Mouse (Mus musculus) heart, postnatal 0 days (tissue): ENCODE results near the gene Rnf44. TPM values are rescaled to one million over a fixed set of nuclear protein-coding genes. Genes with fewer than 3 reads are reported as not detected.

Experiments
- ATAC-seq: fragments of 200-750 bp; cut with Nextera tagmentation; 2 replicates; pipeline ENCODE4 v1.8.0; 2017; ENCODE audit warnings: low read depth, moderate number of reproducible peaks, moderate library complexity; ENCODE audit not compliant: insufficient read depth
- DNase-seq: peaks from one replicate; pipeline ENCODE4 v3.0.0-alpha.2; 2016; ENCODE audit warnings: low spot score
- H3K27ac ChIP-seq: fragments of 300-500 bp; sonication (generic); 2 replicates; pipeline ENCODE4 v1.5.1; 2014; ENCODE audit warnings: low read depth, mild to moderate bottlenecking
- H3K27me3 ChIP-seq: fragments of 300-500 bp; sonication (generic); 2 replicates; pipeline ENCODE4 v1.6.1; 2014; ENCODE audit warnings: low read length, mixed read lengths; ENCODE audit not compliant: control insufficient read depth, insufficient read depth
- H3K36me3 ChIP-seq: fragments of 300-500 bp; sonication (generic); replicated peaks from 2 replicates; pipeline ENCODE4 v1.6.1; 2014; ENCODE audit warnings: low read length, mixed read lengths; ENCODE audit not compliant: control insufficient read depth, insufficient read depth
- H3K4me1 ChIP-seq: fragments of 300-500 bp; sonication (generic); 2 replicates; pipeline ENCODE4 v1.6.1; 2014; ENCODE audit warnings: antibody characterized with exemption; ENCODE audit not compliant: control insufficient read depth, insufficient read depth
- H3K4me2 ChIP-seq: fragments of 300-500 bp; sonication (generic); 2 replicates; pipeline ENCODE4 v1.6.1; 2014; ENCODE audit warnings: low read depth, mild to moderate bottlenecking, low read length, moderate library complexity
- H3K4me3 ChIP-seq: fragments of 300-500 bp; sonication (generic); 2 replicates; pipeline ENCODE4 v1.5.1; 2014; ENCODE audit warnings: low read depth, low read length
- H3K9ac ChIP-seq: fragments of 300-500 bp; sonication (generic); replicated peaks from 2 replicates; pipeline ENCODE4 v1.6.1; 2014; ENCODE audit warnings: low read depth, low read length, mixed read lengths
- H3K9me3 ChIP-seq: fragments of 300-500 bp; sonication (generic); replicated peaks from 2 replicates; pipeline ENCODE4 v1.6.1; 2016; ENCODE audit warnings: low read length; ENCODE audit not compliant: control insufficient read depth
- CTCF ChIP-seq: IDR thresholded peaks from 2 replicates; pipeline ENCODE4 v1.5.1; 2016; ENCODE audit warnings: antibody characterized with exemption, control low read depth, low read depth
- EP300 ChIP-seq: IDR thresholded peaks from 2 replicates; pipeline ENCODE4 v1.6.1; 2016; ENCODE audit warnings: antibody characterized with exemption, low read depth
- WGBS: fragments of 180-500 bp; shearing (Covaris S2); extraction: QIAGEN DNeasy Blood & Tissue Kit; methylation state at CpG from one replicate; pipeline ENCODE4 v1.1.7; 2014; 5-methylcytosine and 5-hydroxymethylcytosine counted together
- polyA plus RNA-seq: library from polyadenylated mRNA; unstranded; fragments of >200 nt; fragmentation: Nextera tagmentation; extraction: Ambion mirVana; gene quantifications from 2 replicates; pipeline ENCODE4 v1.2.1, GENCODE M21; 2015
- total RNA-seq: library from RNA; depleted of rRNA; stranded (reverse); fragments of >200 nt; gene quantifications from 2 replicates; pipeline ENCODE4 v1.2.3, GENCODE M21; 2014; ENCODE audit warnings: low replicate concordance; rRNA removed

The Rnf44 gene
- total and polyA plus RNA-seq, 2 experiments from 2014 or later = 28.3 to 55.1 TPM

DNA sequence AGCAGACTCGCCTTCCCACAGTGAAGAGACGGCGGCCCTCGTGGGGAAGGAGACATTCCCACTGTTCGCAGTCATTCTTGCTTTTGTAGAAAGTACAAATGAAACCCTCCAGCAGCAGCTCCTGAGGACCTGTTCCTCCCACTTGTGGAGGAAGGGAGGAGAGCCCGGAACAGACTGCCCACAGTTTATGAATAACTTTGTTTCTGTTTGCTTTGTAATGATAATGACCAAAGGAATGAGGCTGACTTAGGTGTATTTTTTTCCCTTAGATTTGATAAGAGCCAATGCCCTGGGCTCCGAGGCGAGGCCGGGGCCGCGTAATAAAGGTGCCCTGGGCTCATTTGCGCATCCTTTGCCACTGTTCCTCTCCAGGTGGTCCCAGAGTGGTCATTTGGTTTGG is 32.3 kb downstream of the Rnf44 start:
- TF ChIP-seq EP300 (no peak), CTCF (no peak)
- Histone ChIP-seq H3K27me3 (no peaks in the 10 kb centered on the region), H3K9me3 (no peaks in the 10 kb centered on the region), H3K4me1 (no peaks in the 10 kb centered on the region), H3K27ac (no peak overlapping the region), H3K4me2 (no peak overlapping the region), H3K36me3 (peaks cover 74% of the 10 kb centered on the region), H3K4me3 (no peak overlapping the region), H3K9ac (no peak overlapping the region)
- DNase-seq = no peak
- 90% methylated on average over 12 of the region's 12 CpGs for WGBS
- no peak for ATAC-seq

DNA sequence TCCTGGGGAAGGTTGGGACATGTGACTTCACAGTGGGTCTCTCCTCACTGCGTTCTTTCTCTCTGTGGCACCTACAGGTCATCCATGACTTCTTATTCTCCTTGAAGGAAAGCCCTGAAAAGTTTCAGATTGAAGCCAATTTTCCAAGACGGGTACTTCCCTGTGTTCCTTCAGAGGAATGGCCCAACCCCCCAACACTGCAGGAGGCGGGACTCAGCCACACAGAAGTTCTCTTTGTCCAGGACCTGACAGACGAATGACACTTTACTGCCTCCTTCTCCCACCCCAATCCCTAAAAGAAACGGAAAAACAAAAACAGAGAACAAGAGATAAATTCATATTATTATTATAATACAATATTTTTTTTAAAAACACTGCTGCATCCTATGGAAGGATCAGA is 32.8 kb downstream of the Rnf44 start:
- H3K27me3 ChIP-seq = no peaks in the 10 kb centered on the region
- peaks cover 79% of the 10 kb centered on the region for H3K36me3 ChIP-seq
- H3K27ac ChIP-seq = no peak overlapping the region
- ATAC-seq (no peak), DNase-seq (no peak)
- WGBS = 77% methylated on average over 5 of the region's 5 CpGs
- no peaks in the 10 kb centered on the region for H3K4me1 ChIP-seq
- no peaks in the 10 kb centered on the region for H3K9me3 ChIP-seq
- no peak overlapping the region for H3K9ac ChIP-seq
- TF ChIP-seq EP300 (no peak), CTCF (no peak)
- no peak overlapping the region for H3K4me3 ChIP-seq
- no peak overlapping the region for H3K4me2 ChIP-seq

DNA sequence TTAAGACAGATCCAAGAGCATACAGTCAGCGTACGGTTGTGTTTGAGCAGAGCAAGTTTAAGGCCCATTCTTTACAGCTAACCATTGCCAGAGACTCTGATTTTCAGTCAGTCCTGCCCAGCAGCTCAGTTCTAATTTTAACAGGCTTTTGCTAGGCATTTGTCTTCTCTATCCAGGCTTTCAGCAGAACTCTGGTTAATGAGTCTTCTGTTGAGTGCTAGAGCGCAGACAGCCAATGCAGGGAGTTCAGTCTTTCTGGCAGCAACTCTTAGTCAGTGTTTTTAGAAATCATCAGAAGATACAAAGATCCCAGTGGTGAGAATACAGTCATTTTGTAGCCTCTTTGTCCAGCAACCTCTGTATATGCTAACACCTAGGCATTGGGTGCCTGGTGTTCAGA is 43.2 kb downstream of the Rnf44 start:
- Histone ChIP-seq H3K9me3 (no peaks in the 10 kb centered on the region), H3K27ac (no peak overlapping the region), H3K4me1 (no peaks in the 10 kb centered on the region), H3K36me3 (peaks cover 98% of the 10 kb centered on the region), H3K4me3 (no peak overlapping the region), H3K4me2 (no peak overlapping the region), H3K27me3 (no peaks in the 10 kb centered on the region), H3K9ac (no peak overlapping the region)
- WGBS = 90% methylated on average over 3 of the region's 3 CpGs
- TF ChIP-seq EP300 (no peak), CTCF (no peak)
- ATAC-seq (no peak), DNase-seq (no peak)

DNA sequence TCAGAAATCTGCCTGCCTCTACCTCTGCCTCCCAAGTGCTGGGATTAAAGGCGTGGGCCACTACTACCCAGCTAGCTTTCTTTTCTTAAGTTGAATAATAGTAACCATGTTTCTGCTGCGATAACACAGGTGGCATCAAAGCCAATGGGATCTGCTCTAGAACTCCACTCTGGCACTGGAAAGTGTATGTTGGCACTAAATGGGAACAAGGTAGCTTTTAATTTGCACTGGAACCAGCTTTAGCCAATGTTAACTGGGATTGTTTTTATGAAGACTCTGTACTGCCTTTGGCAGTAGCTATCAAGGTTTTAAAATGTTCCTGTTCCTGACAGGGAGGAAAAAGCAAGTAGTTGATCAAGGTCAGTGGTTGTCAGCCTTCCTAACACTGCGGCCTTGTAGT is 58.7 kb downstream of the Rnf44 start:
- DNase-seq (no peak), ATAC-seq (no peak)
- no peak overlapping the region for H3K4me2 ChIP-seq
- peaks cover 30% of the 10 kb centered on the region for H3K36me3 ChIP-seq
- 91% methylated on average over 3 of the region's 3 CpGs for WGBS
- H3K9ac ChIP-seq = no peak overlapping the region
- no peak for TF ChIP-seq EP300
- TF ChIP-seq CTCF = no peak
- H3K27ac ChIP-seq = no peak overlapping the region
- H3K4me1 ChIP-seq = no peaks in the 10 kb centered on the region
- no peaks in the 10 kb centered on the region for H3K9me3 ChIP-seq
- H3K4me3 ChIP-seq = no peak overlapping the region
- H3K27me3 ChIP-seq = no peaks in the 10 kb centered on the region

DNA sequence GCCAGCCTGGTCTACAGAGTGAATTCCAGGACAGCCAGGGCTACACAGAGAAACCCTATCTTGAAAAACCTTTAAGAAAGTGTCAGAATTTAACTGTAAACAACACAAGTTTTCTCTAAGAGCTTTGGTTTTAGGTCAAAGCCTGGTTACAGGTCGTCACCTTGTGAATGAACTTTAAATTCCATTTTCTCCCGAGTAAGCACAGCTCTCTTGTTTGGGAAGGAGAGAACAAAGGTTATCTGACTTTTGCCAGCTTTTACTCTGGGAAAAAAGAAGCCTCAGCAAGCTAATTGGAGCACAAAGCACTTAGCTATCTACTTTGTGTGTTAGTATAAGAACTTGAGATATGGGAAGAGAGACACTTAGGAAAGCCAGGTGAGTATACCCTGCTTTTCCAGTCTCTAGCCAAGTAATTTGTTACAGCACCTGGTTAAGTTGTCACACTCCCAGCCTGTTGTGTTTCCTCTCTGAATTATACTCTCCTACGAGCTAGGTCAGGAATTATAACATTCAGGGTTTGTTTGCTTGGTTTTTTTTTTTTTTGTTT is 60.9 kb downstream of the Rnf44 start:
- H3K27ac ChIP-seq = no peak overlapping the region
- H3K4me2 ChIP-seq = no peak overlapping the region
- no peak for DNase-seq
- TF ChIP-seq CTCF (no peak), EP300 (no peak)
- H3K9me3 ChIP-seq = no peaks in the 10 kb centered on the region
- H3K27me3 ChIP-seq = no peaks in the 10 kb centered on the region
- peaks cover 15% of the 10 kb centered on the region for H3K36me3 ChIP-seq
- H3K4me3 ChIP-seq = no peak overlapping the region
- no peak overlapping the region for H3K9ac ChIP-seq
- WGBS = 46% methylated on average over 3 of the region's 3 CpGs
- H3K4me1 ChIP-seq = no peaks in the 10 kb centered on the region
- no peak for ATAC-seq

Other genes with a start within 250 kb of the Rnf44 start
- gene Thoc3, start 225.1 kb downstream of the Rnf44 start, total RNA-seq = 32.9 and 41.9 TPM in 2 replicates
- 48.4 and 51.5 TPM in 2 replicates for gene Thoc3, start 225.1 kb downstream of the Rnf44 start, polyA plus RNA-seq
- 3.6 and 6.3 TPM in 2 replicates for gene Simc1, start 190.1 kb downstream of the Rnf44 start, total RNA-seq
- 1.6 and 1.9 TPM in 2 replicates for gene Simc1, start 190.1 kb downstream of the Rnf44 start, polyA plus RNA-seq
- 106 and 130 TPM in 2 replicates for gene 4833439L19Rik, start 128.5 kb downstream of the Rnf44 start, total RNA-seq
- gene 4833439L19Rik, start 128.5 kb downstream of the Rnf44 start, polyA plus RNA-seq = 100 and 110 TPM in 2 replicates
- 13.6 and 85.9 TPM in 2 replicates for gene Arl10, start 118.9 kb downstream of the Rnf44 start, total RNA-seq
- 9.4 and 10.7 TPM in 2 replicates for gene Arl10, start 118.9 kb downstream of the Rnf44 start, polyA plus RNA-seq
- 12.1 and 22.9 TPM in 2 replicates for gene Nop16, start 103.8 kb downstream of the Rnf44 start, total RNA-seq
- gene Nop16, start 103.8 kb downstream of the Rnf44 start, polyA plus RNA-seq = 29.9 and 30.0 TPM in 2 replicates
- gene Higd2a, start 103.7 kb downstream of the Rnf44 start, total RNA-seq = 262 and 392 TPM in 2 replicates
- 496 and 515 TPM in 2 replicates for gene Higd2a, start 103.7 kb downstream of the Rnf44 start, polyA plus RNA-seq
- gene Cltb, start 82.6 kb downstream of the Rnf44 start, total RNA-seq = 32.1 and 43.6 TPM in 2 replicates
- 66.0 and 66.2 TPM in 2 replicates for gene Cltb, start 82.6 kb downstream of the Rnf44 start, polyA plus RNA-seq
- 32.1 and 48.9 TPM in 2 replicates for gene Faf2, start 72.1 kb downstream of the Rnf44 start, total RNA-seq
- 27.2 and 29.2 TPM in 2 replicates for gene Faf2, start 72.1 kb downstream of the Rnf44 start, polyA plus RNA-seq
- 0.04 TPM in 1 of 2 replicates, not detected in the other for gene Cdhr2, start 7.6 kb upstream of the Rnf44 start, total RNA-seq
- gene Cdhr2, start 7.6 kb upstream of the Rnf44 start, polyA plus RNA-seq = not detected in 2 replicates
- not detected in 2 replicates for gene Gprin1, start 56.0 kb upstream of the Rnf44 start, total RNA-seq
- gene Gprin1, start 56.0 kb upstream of the Rnf44 start, polyA plus RNA-seq = 0.03 TPM in 1 of 2 replicates, not detected in the other
- not detected in 2 replicates for gene Sncb, start 72.7 kb upstream of the Rnf44 start, total RNA-seq
- not detected in 2 replicates for gene Sncb, start 72.7 kb upstream of the Rnf44 start, polyA plus RNA-seq
- not detected in 2 replicates for gene Eif4e1b, start 90.1 kb upstream of the Rnf44 start, total RNA-seq
- not detected in 2 replicates for gene Eif4e1b, start 90.1 kb upstream of the Rnf44 start, polyA plus RNA-seq
- 4.5 and 7.6 TPM in 2 replicates for gene Tspan17, start 95.5 kb upstream of the Rnf44 start, total RNA-seq
- gene Tspan17, start 95.5 kb upstream of the Rnf44 start, polyA plus RNA-seq = 7.5 and 9.3 TPM in 2 replicates